Mouse (Mus musculus): ENCODE results near the gene Adprhl1. TPM values are rescaled to one million over a fixed set of nuclear protein-coding genes. Genes with fewer than 3 reads are reported as not detected.

Gene Adprhl1
- polyA plus RNA-seq, 1 experiment from 2014 or later: 18.1 TPM

DNA sequence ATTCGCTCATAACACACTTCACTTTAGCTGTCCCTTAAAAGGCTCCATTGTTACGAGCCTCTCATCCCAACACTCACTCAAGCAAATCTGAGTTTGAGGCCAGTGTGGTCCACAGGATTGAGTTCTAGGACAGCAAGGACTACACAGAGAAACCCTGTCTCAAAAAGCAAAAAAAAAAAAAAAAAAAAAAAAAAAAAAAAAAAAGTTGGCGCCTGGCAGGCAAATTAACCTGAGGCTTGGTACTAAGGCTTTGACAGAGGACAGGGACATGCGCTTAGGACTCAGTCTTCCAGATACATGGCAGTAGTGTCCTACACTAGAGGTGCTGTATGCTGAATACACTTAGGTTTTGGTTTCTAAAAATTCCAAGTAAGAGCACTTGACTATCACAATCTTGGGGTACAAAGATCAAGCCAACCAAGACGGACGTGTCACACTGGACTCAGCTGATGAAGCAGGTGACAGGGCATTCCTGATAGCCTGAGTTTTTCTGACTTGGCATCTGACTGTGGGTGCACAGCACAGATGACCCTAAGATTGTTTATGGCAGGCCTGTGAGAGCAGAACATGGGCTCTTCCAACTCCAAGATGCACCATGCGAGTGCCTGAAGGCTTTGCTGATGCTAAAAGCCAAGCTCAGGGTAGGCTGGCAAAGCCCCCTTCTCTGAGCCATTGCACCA lies 76.6 kb downstream of the Adprhl1 start:
- no peak for ATAC-seq (ENCODE audit: low read depth)
- H3K9ac ChIP-seq (ENCODE audit: low read depth, low read length): no peak overlapping the region
- H3K4me3 ChIP-seq (ENCODE audit: low read depth, low read length): no peak overlapping the region
- DNase-seq (ENCODE audit: low spot score): no peak
- no peaks in the 10 kb centered on the region for H3K27me3 ChIP-seq (replicated peaks; ENCODE audit: control insufficient read depth, insufficient read depth, low read length)
- H3K36me3 ChIP-seq (ENCODE audit: control insufficient read depth, insufficient read depth, low read length): peaks cover 46% of the 10 kb centered on the region
- no peak overlapping the region for H3K4me2 ChIP-seq (ENCODE audit: low read depth, low read length)
- 87% methylated on average over 7 of the region's 7 CpGs for WGBS
- no peak overlapping the region for H3K27ac ChIP-seq (replicated peaks; ENCODE audit: low read depth, low read length)
- H3K4me1 ChIP-seq (ENCODE audit: control insufficient read depth, insufficient read depth, low read length): no peaks in the 10 kb centered on the region
- no peaks in the 10 kb centered on the region for H3K9me3 ChIP-seq (ENCODE audit: control insufficient read depth, low read length)

DNA sequence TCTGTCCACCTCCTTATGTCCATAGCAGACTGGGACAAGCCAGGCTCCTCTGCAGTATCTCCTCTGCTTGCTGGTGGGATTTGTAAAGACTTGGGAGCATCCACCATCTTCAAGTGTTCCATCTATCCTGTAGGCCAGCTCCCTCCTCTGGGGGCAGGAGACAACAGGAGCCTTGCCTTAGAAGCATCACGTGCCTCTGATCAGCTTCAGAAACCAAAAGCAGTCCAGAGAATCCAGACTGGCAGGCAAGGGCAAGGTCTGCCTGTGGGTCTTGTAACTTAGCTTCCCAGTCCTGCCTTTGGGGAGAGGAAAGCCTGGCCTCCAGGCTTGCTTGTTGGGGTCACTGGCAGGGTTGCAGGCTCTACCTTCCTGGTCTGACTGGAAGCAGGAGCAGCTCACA lies 78.3 kb downstream of the Adprhl1 start:
- DNase-seq (ENCODE audit: low spot score) (no peak), ATAC-seq (ENCODE audit: low read depth) (no peak)
- Histone ChIP-seq H3K9me3 (ENCODE audit: control insufficient read depth, low read length) (no peaks in the 10 kb centered on the region), H3K4me2 (ENCODE audit: low read depth, low read length) (no peak overlapping the region), H3K4me1 (ENCODE audit: control insufficient read depth, insufficient read depth, low read length) (no peaks in the 10 kb centered on the region), H3K27me3 (replicated peaks; ENCODE audit: control insufficient read depth, insufficient read depth, low read length) (no peaks in the 10 kb centered on the region), H3K27ac (replicated peaks; ENCODE audit: low read depth, low read length) (no peak overlapping the region), H3K36me3 (ENCODE audit: control insufficient read depth, insufficient read depth, low read length) (peaks cover 61% of the 10 kb centered on the region), H3K9ac (ENCODE audit: low read depth, low read length) (no peak overlapping the region), H3K4me3 (ENCODE audit: low read depth, low read length) (no peak overlapping the region)
- WGBS: 100% methylated on average over 1 of the region's 1 CpGs

DNA sequence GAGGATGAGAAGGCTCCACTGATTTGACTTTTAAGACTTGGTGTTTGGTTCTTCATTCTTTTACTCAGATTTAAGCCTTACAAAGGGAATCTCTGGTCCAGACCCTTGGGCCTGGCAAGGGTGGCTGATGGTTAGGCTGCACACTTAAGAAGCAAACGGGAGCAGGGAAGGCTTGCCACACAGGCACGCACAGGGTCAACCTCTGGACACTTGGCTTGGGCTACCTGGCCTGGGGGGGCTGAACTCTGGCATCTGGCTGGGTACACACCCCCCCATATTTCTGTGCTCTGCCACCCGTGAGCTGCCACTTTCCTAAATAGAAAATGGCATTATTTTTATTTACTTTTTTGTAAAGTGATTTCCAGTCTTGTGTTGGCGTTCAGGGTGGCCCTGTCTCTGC lies 79.2 kb downstream of the Adprhl1 start:
- DNase-seq (ENCODE audit: low spot score) (no peak), ATAC-seq (ENCODE audit: low read depth) (no peak)
- no peaks in the 10 kb centered on the region for H3K9me3 ChIP-seq (ENCODE audit: control insufficient read depth, low read length)
- H3K4me2 ChIP-seq (ENCODE audit: low read depth, low read length): no peak overlapping the region
- H3K36me3 ChIP-seq (ENCODE audit: control insufficient read depth, insufficient read depth, low read length): peaks cover 69% of the 10 kb centered on the region
- H3K4me1 ChIP-seq (ENCODE audit: control insufficient read depth, insufficient read depth, low read length): no peaks in the 10 kb centered on the region
- 87% methylated on average over 4 of the region's 4 CpGs for WGBS
- no peaks in the 10 kb centered on the region for H3K27me3 ChIP-seq (replicated peaks; ENCODE audit: control insufficient read depth, insufficient read depth, low read length)
- H3K9ac ChIP-seq (ENCODE audit: low read depth, low read length): no peak overlapping the region
- H3K27ac ChIP-seq (replicated peaks; ENCODE audit: low read depth, low read length): no peak overlapping the region
- H3K4me3 ChIP-seq (ENCODE audit: low read depth, low read length): no peak overlapping the region

DNA sequence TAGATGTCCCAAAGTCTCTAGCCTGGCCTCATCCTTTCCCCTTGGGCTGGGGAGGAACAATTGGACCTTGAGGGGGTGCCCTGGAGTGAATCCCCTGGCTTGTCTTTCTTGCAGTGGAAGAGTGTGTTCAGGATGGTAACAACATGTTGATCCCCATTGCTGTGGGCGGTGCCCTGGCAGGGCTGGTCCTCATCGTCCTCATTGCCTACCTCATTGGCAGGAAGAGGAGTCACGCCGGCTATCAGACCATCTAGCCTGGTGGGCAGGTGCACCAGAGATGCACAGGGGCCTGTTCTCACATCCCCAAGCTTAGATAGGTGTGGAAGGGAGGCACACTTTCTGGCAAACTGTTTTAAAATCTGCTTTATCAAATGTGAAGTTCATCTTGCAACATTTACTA lies 79.7 kb downstream of the Adprhl1 start:
- 90% methylated on average over 4 of the region's 4 CpGs for WGBS
- Histone ChIP-seq H3K9me3 (ENCODE audit: control insufficient read depth, low read length) (no peaks in the 10 kb centered on the region), H3K9ac (ENCODE audit: low read depth, low read length) (no peak overlapping the region), H3K4me3 (ENCODE audit: low read depth, low read length) (no peak overlapping the region), H3K36me3 (ENCODE audit: control insufficient read depth, insufficient read depth, low read length) (peaks cover 73% of the 10 kb centered on the region), H3K4me2 (ENCODE audit: low read depth, low read length) (no peak overlapping the region), H3K27me3 (replicated peaks; ENCODE audit: control insufficient read depth, insufficient read depth, low read length) (no peaks in the 10 kb centered on the region), H3K27ac (replicated peaks; ENCODE audit: low read depth, low read length) (no peak overlapping the region), H3K4me1 (ENCODE audit: control insufficient read depth, insufficient read depth, low read length) (no peaks in the 10 kb centered on the region)
- ATAC-seq (ENCODE audit: low read depth) (no peak), DNase-seq (ENCODE audit: low spot score) (no peak)

MicroRNAs encoded within 50 kb of the gene (microRNA counts, 519-probe panel; counts per million panel counts)
- microRNA mmu-miR-1968: 2,216 counts per million, percentile 31 among the panel's probes with 10 or more counts

Small RNA genes within 50 kb of the gene (microRNA-seq; reads per million reads assigned to microRNA genes)
- 6.1 reads per million, percentile 24 among the genes with 10 or more reads in this experiment for gene Mir1968 (ENCODE audit: borderline number of aligned reads)

Other genes starting within 250 kb of the Adprhl1 start
- gene F7, start 228.1 kb downstream of the Adprhl1 start, polyA plus RNA-seq (2014; fragmentation: Nextera tagmentation; extraction: Ambion mirVana): not detected in 2 replicates
- 0.38 and 0.48 TPM in 2 replicates for gene F10, start 216.9 kb downstream of the Adprhl1 start, polyA plus RNA-seq (2014; fragmentation: Nextera tagmentation; extraction: Ambion mirVana)
- 0.21 and 0.24 TPM in 2 replicates for gene Proz, start 193.2 kb downstream of the Adprhl1 start, polyA plus RNA-seq (2014; fragmentation: Nextera tagmentation; extraction: Ambion mirVana)
- gene Pcid2, start 148.7 kb downstream of the Adprhl1 start, polyA plus RNA-seq (2014; fragmentation: Nextera tagmentation; extraction: Ambion mirVana): 32.6 and 34.7 TPM in 2 replicates
- 115 and 117 TPM in 2 replicates for gene Cul4a, start 148.5 kb downstream of the Adprhl1 start, polyA plus RNA-seq (2014; fragmentation: Nextera tagmentation; extraction: Ambion mirVana)
- 367 TPM in 2 replicates for gene Lamp1, start 95.0 kb downstream of the Adprhl1 start, polyA plus RNA-seq (2014; fragmentation: Nextera tagmentation; extraction: Ambion mirVana)
- gene Grtp1, start 53.5 kb downstream of the Adprhl1 start, polyA plus RNA-seq (2014; fragmentation: Nextera tagmentation; extraction: Ambion mirVana): 13.6 and 14.5 TPM in 2 replicates
- 27.5 and 28.7 TPM in 2 replicates for gene Dcun1d2, start 34.0 kb upstream of the Adprhl1 start, polyA plus RNA-seq (2014; fragmentation: Nextera tagmentation; extraction: Ambion mirVana)
- 44.5 and 45.4 TPM in 2 replicates for gene Tmco3, start 34.0 kb upstream of the Adprhl1 start, polyA plus RNA-seq (2014; fragmentation: Nextera tagmentation; extraction: Ambion mirVana)
- 150 and 168 TPM in 2 replicates for gene Tfdp1, start 84.6 kb upstream of the Adprhl1 start, polyA plus RNA-seq (2014; fragmentation: Nextera tagmentation; extraction: Ambion mirVana)
- not detected in 2 replicates for gene Atp4b, start 142.7 kb upstream of the Adprhl1 start, polyA plus RNA-seq (2014; fragmentation: Nextera tagmentation; extraction: Ambion mirVana)
- not detected in 2 replicates for gene Grk1, start 150.9 kb upstream of the Adprhl1 start, polyA plus RNA-seq (2014; fragmentation: Nextera tagmentation; extraction: Ambion mirVana)
- 1.2 and 1.5 TPM in 2 replicates for gene Tmem255b, start 181.0 kb upstream of the Adprhl1 start, polyA plus RNA-seq (2014; fragmentation: Nextera tagmentation; extraction: Ambion mirVana)
- gene Gas6, start 240.3 kb upstream of the Adprhl1 start, polyA plus RNA-seq (2014; fragmentation: Nextera tagmentation; extraction: Ambion mirVana): 43.2 and 56.9 TPM in 2 replicates